Mouse (Mus musculus): ENCODE data around the gene Grip1.

- TF ChIP-seq MAX (IDR thresholded peaks at IDR 0.05; ENCODE audit: low read depth) (no peak), TCF12 (IDR thresholded peaks at IDR 0.05; ENCODE audit: insufficient read depth, poor library complexity, severe bottlenecking) (no peak), POLR2A (IDR thresholded peaks at IDR 0.05; ENCODE audit: insufficient read length, low read depth) (no peak), POLR2AphosphoS2 (IDR thresholded peaks at IDR 0.05; ENCODE audit: insufficient read length, low read depth) (no peak), USF1 (IDR thresholded peaks at IDR 0.05; ENCODE audit: low read depth) (no peak), E2F4 (IDR thresholded peaks at IDR 0.05; ENCODE audit: insufficient read depth) (no peak)
These were observed 572.8 kb downstream of the Grip1 start for GRCm38 (mm10) chr10:120026437-120026836.

All from myocyte (in vitro differentiated cells).